Mouse (Mus musculus) natural killer cell, adult 2 months (primary cell): Measurements from ENCODE around the gene Meis2.

Source experiments
- DNase-seq, 2 experiments: peaks; one replicate each; pipeline ENCODE4 v3.0.0; 2022; ENCODE audit warnings: low spot score in 2 of 2

Gene Meis2

GRCm38 (mm10) chr2:116001352-116002138 lies 64.1 kb downstream of the Meis2 start:
- no peak for DNase-seq

DNA sequence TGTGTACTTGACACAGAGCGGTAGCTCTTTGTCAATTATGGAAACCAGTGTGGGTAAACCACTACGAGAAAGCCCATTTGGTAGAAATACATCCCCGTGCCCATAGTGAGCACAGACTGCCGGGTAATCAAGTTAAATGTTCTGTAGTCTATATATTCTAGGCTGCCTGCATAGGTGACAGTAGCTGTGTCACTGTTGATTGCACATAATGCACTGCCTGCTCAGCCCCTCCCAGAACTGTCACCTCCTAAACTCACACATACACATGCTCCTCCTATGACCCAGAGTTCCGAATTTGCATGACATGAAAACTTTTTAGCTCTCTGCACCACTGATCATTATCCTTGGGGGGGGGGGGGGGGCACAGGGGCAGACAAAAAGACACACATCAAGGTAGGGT lies 65.1 kb downstream of the Meis2 start:
- no peak for DNase-seq

DNA sequence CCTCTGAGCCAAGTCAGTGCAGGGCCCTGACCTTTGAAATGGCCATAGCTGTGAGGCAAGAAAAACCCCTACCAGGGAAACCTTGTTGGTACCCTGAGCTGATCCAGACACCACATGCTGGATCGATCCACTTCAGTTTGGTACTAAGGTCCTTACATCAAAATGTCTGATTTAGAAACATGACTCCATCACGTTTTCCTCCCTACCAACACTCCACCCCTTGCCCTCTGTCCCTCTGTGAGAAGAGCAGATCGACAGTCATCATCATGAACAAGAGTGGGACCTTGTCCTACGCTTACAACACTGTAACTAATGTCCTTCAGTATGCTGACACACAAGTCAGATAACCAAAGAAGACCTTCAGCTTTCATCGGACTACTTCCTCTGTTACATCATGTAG lies 66.8 kb downstream of the Meis2 start:
- DNase-seq, result no peak

GRCm38 (mm10) chr2:115996438-115996837 lies 69.2 kb downstream of the Meis2 start:
- no peak for DNase-seq

- DNase-seq, result no peak
Observed at GRCm38 (mm10) chr2:115993877-115994276, 71.8 kb downstream of the Meis2 start.

- DNase-seq, result no peak
Observed at GRCm38 (mm10) chr2:115989249-115989648, 76.4 kb downstream of the Meis2 start.

- DNase-seq, result no peak
Observed at GRCm38 (mm10) chr2:115988448-115988847, 77.2 kb downstream of the Meis2 start.

GRCm38 (mm10) chr2:115984952-115985351 lies 80.7 kb downstream of the Meis2 start:
- DNase-seq, result no peak

DNA sequence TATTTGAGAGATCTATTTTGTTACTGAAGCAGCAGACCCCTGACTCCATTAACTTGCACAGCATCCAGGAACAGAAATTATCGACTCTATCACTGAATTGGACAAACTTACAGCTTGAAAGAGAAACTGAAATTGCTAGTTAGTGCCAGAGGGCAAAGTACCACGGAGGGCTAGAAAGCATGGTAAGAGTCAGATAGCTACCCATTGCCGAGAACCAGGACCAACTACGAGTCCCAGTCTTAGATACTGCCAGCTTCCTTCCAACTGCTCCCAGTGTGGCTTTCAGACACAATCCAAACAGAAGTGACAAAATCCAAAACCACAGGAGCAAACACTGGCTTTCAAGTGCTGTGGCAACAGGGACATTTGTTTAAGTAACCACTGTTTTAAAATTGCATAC lies 81.2 kb downstream of the Meis2 start:
- DNase-seq, result no peak

- DNase-seq, result no peak
Observed at GRCm38 (mm10) chr2:115980490-115980889, 85.1 kb downstream of the Meis2 start.

GRCm38 (mm10) chr2:115979683-115980476 lies 85.8 kb downstream of the Meis2 start:
- no peak for DNase-seq

DNA sequence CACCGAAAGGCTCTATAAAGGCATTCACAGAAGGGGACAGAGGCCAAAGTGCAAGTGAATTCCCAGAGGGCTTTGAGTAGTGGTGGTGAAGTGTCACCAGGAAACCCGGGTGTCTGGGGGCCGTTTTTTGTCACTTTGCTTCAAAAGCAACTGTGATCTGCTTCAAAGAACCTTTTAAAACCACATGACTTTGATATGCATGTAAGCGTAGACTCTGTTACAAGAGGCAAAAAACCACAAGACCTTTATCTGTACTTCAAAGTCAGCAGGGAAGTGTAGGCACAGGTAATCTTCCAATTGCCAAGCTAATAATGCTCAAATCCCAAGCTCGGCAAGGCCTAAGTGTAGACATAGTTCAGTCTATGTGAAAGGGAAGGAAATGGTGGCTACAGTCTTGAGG lies 87.0 kb downstream of the Meis2 start:
- no peak for DNase-seq

- no peak for DNase-seq
Observed at GRCm38 (mm10) chr2:115971296-115971805, 94.3 kb downstream of the Meis2 start.

- no peak for DNase-seq
Observed at GRCm38 (mm10) chr2:115970091-115970820, 95.4 kb downstream of the Meis2 start.

- DNase-seq, result no peak
Observed at GRCm38 (mm10) chr2:115969201-115969600, 96.4 kb downstream of the Meis2 start.

- DNase-seq, result no peak
Observed at GRCm38 (mm10) chr2:115964911-115965310, 100.7 kb downstream of the Meis2 start.

- no peak for DNase-seq
Observed at GRCm38 (mm10) chr2:115963293-115963835, 102.3 kb downstream of the Meis2 start.

DNA sequence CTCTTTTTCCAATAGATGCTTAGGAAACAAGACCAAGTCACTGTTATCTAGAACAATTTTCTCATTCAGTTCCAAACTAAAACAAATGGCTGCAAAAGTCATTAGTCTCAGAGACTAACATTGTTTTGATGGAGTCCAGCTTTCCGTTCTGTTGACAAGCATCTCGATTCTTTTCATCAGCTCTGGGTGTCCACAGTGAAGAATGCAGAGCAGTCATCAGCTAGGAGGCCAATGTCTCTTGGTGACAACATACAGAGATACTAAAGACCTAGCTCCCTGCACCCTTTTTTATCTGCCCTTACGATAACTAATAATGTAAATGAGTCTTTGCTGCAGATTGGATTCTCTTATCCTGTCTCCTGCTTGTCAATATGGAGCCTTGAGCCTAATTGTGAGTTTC lies 102.9 kb downstream of the Meis2 start:
- DNase-seq, result no peak

- DNase-seq, result no peak
Observed at GRCm38 (mm10) chr2:115962113-115962512, 103.5 kb downstream of the Meis2 start.

GRCm38 (mm10) chr2:115960615-115961014 lies 105.0 kb downstream of the Meis2 start:
- DNase-seq, result no peak

DNA sequence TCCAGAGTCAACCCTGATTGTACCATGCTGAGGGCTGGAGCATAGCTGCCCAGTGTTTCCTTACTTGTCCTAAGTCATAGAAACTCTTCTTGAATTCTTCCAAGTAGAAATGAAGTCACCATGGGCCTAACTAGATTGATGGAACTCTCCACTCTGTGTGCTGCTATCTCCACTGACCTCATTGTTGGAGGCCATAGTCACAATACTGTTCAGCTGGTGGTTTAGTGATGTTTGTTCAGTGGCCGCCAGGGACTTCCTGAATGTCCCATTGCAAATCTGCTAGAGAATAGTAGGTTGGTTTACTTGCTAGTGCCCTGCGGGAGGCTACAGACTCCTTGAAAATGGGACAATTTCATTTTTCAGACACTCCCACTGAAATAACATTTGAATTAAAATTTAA lies 108.9 kb downstream of the Meis2 start:
- DNase-seq, result no peak

DNA sequence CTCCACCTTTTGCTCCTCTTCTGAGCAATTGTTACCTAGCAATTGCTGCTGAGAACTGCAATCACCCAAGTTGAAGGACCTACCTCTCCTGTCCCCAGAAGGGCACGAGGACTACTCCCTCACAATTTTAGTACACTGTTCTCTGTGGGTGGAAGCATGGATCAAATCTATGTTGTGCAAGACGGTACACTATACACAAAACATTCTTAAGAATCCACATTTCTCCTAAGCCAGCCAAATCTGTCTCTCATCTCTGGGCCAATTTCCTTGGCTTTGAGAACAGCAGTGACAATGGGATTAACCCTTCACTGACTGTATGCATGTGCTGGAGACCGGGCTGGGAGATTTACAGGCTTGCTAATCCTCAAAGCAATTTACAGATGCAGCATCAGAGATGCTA lies 115.0 kb downstream of the Meis2 start:
- DNase-seq, result no peak
